Mouse (Mus musculus) kidney, embryonic 14.5 days (tissue): ENCODE measurements around the gene Cpne5. TPM values are rescaled to one million over a fixed set of nuclear protein-coding genes. Genes with fewer than 3 reads are reported as not detected.

Source experiments
- ATAC-seq: fragments of 200-750 bp; cut with Nextera tagmentation; 2 replicates; pipeline ENCODE4 v1.8.0; 2017; ENCODE audit warnings: moderate number of reproducible peaks, mild to moderate bottlenecking, moderate TSS enrichment, moderate library complexity; ENCODE audit not compliant: low FRiP score, low TSS enrichment
- H3K27ac ChIP-seq: fragments of 300-500 bp; sonication (generic); 2 replicates; pipeline ENCODE4 v1.5.1; 2014; ENCODE audit warnings: low read depth, mild to moderate bottlenecking, low read length, moderate library complexity, mixed read lengths
- H3K27me3 ChIP-seq: fragments of 300-500 bp; sonication (generic); 2 replicates; pipeline ENCODE4 v1.6.1; 2014; ENCODE audit warnings: mild to moderate bottlenecking, low read length; ENCODE audit not compliant: control insufficient read depth, insufficient read depth
- H3K36me3 ChIP-seq: fragments of 300-500 bp; sonication (generic); 2 replicates; pipeline ENCODE4 v1.6.1; 2014; ENCODE audit warnings: low read length, mixed read lengths; ENCODE audit not compliant: control insufficient read depth, insufficient read depth
- H3K4me1 ChIP-seq: fragments of 300-500 bp; sonication (generic); 2 replicates; pipeline ENCODE4 v1.6.1; 2014; ENCODE audit warnings: low read length, mixed read lengths; ENCODE audit not compliant: control insufficient read depth, insufficient read depth
- H3K4me2 ChIP-seq: fragments of 300-500 bp; sonication (generic); replicated peaks from 2 replicates; pipeline ENCODE4 v1.6.1; 2014; ENCODE audit warnings: low read depth, mild to moderate bottlenecking, low read length
- H3K4me3 ChIP-seq: fragments of 300-500 bp; sonication (generic); 2 replicates; pipeline ENCODE4 v1.5.1; 2014; ENCODE audit warnings: mild to moderate bottlenecking, low read length
- H3K9ac ChIP-seq: fragments of 300-500 bp; sonication (generic); 2 replicates; pipeline ENCODE4 v1.6.1; 2014; ENCODE audit warnings: low read depth, mild to moderate bottlenecking, low read length, moderate library complexity
- H3K9me3 ChIP-seq: fragments of 300-500 bp; sonication (generic); 2 replicates; pipeline ENCODE4 v1.6.1; 2016; ENCODE audit warnings: low read length; ENCODE audit not compliant: control insufficient read depth
- WGBS: fragments of 180-500 bp; shearing (Covaris S2); extraction: QIAGEN DNeasy Blood & Tissue Kit; methylation state at CpG from one replicate; pipeline ENCODE4 v1.1.7; 2014; 5-methylcytosine and 5-hydroxymethylcytosine counted together
- polyA plus RNA-seq: library from polyadenylated mRNA; unstranded; fragments of >200 nt; fragmentation: Nextera tagmentation; extraction: Ambion mirVana; gene quantifications from 2 replicates; pipeline ENCODE4 v1.2.1, GENCODE M21; 2014

Gene Cpne5
- 11.3 and 12.3 TPM in 2 replicates for polyA plus RNA-seq

DNA sequence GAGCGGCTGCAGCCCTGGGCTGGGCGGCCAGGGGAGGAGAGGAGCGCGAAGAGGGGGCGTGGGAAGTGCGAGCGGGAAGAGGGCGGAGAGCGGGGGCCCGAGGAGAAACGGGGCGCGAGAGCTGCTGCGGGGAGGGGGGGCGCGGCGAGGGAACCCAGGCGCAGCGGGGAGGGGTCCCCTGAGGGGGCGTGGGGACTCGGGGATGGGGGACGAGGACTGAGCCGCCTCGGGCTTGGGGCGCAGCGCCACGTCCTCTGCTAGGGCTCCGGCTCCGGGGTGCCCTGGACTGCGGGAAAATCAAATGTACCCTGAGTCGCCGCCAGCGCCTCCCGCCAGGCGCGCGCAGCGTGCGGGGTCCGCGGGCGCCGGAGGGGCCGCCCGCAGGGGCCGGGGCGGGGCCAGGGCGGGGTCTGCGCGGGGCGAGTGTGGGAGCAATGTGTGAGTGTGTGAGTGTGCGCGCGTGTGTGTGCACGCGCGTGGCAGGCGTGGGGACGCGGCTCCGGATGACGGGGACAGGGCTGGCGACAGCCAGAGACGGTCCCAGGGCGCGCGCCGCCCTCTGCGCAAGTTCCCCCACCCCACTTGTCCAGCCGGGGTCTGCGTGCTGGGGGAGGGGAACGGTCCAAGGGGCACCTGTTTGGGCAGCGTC, at the start of gene Cpne5:
TSS of gene Cpne5 (minus strand) at position 396 of the 649 bp plus-strand sequence.
- Histone ChIP-seq H3K4me1 (peaks cover 10% of the 10 kb centered on the region; the same call in 1 of the 2 replicates), H3K27me3 (peaks cover 24% of the 10 kb centered on the region), H3K4me2 (peak within 1 kb of the TSS; percentile 99), H3K36me3 (no peaks in the 10 kb centered on the region), H3K4me3 (peak within 1 kb of the TSS; percentile 60), H3K27ac (no peak within 1 kb of the TSS), H3K9ac (peak within 1 kb of the TSS; percentile 68), H3K9me3 (no peaks in the 10 kb centered on the region)
- under 1% methylated on average over 52 of the region's 73 CpGs for WGBS
- peak; percentile 43 for ATAC-seq

DNA sequence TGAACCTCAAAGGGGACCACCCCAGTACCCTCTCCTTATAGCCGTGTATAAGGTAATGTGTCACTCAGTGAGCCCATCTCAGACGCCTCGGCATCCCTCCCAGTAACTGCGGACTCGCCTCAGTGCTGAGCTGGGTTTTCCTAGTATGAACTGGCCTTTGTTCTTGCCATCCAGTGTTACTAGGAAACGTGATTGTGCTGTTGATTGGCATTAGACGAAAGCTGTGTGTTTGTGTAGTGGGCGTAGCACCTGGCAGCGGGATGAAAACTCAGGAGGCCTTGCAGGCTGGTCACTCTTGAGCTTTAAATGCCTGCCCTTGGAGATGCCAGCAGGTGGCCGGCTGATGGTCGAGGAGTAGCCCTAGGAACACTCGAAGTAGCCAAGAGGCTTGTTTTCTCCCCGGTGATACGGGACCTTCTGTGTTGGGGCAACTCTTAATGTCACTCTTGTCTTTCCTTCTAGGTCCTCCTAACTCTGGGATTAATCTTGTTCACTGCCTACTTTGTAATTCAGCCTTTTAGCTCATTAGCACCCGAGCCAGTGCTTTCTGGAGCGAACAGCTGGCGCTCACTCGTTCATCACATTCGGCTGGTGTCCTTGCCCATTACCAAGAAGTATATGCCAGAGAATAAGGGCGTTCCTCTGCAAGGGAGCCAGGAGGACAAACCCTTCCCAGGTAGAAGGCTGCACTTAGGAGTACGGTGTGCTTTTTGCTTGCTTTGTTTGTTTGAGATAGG, 44.4 kb upstream of the Cpne5 start:
- Histone ChIP-seq H3K4me1 (no peaks in the 10 kb centered on the region), H3K9me3 (no peaks in the 10 kb centered on the region), H3K36me3 (peaks cover 19% of the 10 kb centered on the region), H3K4me2 (no peak overlapping the region), H3K27me3 (no peaks in the 10 kb centered on the region), H3K27ac (no peak overlapping the region), H3K4me3 (no peak overlapping the region), H3K9ac (no peak overlapping the region)
- no peak for ATAC-seq
- WGBS = 84% methylated on average over 21 of the region's 21 CpGs

DNA sequence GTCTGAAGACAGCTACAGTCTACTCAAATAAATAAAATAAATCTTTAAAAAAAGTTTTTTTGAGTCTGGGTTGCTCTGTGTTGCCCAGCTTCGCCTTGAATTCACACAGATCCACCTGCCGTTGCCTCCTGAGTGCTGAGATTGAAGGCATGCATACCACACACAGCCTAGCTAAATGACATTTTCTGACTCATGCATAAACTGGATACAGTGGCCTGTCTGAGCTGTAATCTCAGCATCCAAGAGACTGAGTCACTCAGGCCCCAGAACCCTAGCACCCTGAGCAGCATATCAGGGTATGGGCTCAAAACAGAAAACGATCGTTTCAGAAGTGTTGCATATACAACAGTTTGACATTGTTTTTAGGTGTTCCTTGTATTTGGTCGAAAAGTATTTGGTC, 43.6 kb upstream of the Cpne5 start:
- ATAC-seq = no peak
- peaks cover 19% of the 10 kb centered on the region for H3K36me3 ChIP-seq
- WGBS = 91% methylated on average over 5 of the region's 5 CpGs
- H3K4me2 ChIP-seq = no peak overlapping the region
- H3K9me3 ChIP-seq = no peaks in the 10 kb centered on the region
- no peaks in the 10 kb centered on the region for H3K27me3 ChIP-seq
- no peaks in the 10 kb centered on the region for H3K4me1 ChIP-seq
- no peak overlapping the region for H3K4me3 ChIP-seq
- no peak overlapping the region for H3K9ac ChIP-seq
- H3K27ac ChIP-seq = no peak overlapping the region

DNA sequence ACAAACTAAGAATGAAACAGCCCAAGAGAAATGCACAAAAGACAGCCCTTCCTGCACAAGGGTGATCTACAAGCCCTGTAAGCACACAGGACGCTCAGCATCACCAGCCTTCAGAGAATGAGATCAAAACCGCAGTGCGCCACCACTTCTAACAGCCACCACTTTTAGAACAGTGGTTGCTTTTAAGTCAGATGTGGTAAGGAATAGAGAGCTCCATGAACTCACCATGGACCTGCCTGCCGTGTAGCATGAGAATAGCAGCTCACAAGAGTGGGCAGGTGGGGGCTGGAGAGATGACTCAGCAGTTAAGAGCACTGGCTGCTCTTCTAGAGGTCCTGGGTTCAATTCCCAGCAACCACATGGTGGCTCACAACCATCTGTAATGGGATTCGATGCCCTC, 42.5 kb upstream of the Cpne5 start:
- Histone ChIP-seq H3K9ac (no peak overlapping the region), H3K9me3 (no peaks in the 10 kb centered on the region), H3K4me3 (no peak overlapping the region), H3K27ac (no peak overlapping the region), H3K4me2 (no peak overlapping the region), H3K4me1 (no peaks in the 10 kb centered on the region), H3K36me3 (peaks cover 19% of the 10 kb centered on the region), H3K27me3 (no peaks in the 10 kb centered on the region)
- WGBS = 93% methylated on average over 5 of the region's 5 CpGs
- no peak for ATAC-seq

DNA sequence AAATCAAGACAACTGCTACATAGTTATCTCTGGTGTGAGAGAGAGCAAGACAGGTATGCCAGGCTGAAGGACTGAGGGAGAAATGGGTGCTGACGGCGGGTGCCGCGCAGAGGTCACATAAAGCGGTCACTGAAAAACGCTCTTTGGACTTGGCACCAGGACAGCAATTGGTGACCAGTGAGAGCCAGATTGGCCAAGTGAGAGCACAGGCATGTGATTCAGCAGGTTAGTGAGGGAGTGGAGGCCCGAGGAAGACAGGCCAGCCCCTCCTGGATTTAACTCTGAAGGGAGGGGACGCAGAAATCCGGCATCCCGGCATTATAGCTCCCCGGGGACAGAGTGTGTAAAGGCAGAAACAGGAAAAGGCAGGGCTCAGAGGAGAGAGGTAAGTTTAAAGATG, 35.9 kb upstream of the Cpne5 start:
- Histone ChIP-seq H3K36me3 (0 out of 2 replicates have a peak, but pooled peaks cover under 1% of the 10 kb centered on the region), H3K9me3 (no peaks in the 10 kb centered on the region), H3K4me3 (no peak overlapping the region), H3K9ac (no peak overlapping the region), H3K4me1 (peaks cover 5% of the 10 kb centered on the region), H3K27ac (no peak overlapping the region), H3K4me2 (no peak overlapping the region), H3K27me3 (no peaks in the 10 kb centered on the region)
- ATAC-seq = no peak
- WGBS = 70% methylated on average over 11 of the region's 11 CpGs

DNA sequence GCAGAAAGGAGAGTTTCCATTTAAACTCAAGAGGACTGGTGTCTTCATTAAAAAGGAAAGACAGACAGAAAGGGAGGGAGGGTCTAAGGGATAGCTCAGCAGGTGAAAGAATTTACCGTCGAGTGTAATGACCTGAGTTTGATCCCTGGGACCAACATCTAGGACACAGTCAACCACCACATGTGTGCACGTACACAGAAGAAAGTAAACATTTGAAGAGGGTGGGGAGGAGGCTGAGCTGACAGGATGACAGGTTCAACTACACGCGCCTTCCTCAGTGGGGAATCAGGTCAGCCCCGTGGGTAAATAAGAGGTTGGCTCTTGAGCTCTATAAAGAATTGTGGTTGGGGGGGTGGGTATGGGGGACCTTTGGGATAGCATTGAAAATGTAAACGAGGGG, 35.2 kb upstream of the Cpne5 start:
- 79% methylated on average over 7 of the region's 7 CpGs for WGBS
- no peak overlapping the region for H3K27ac ChIP-seq
- no peak for ATAC-seq
- H3K36me3 ChIP-seq = no peaks in the 10 kb centered on the region
- no peak overlapping the region for H3K9ac ChIP-seq
- H3K9me3 ChIP-seq = no peaks in the 10 kb centered on the region
- no peaks in the 10 kb centered on the region for H3K27me3 ChIP-seq
- H3K4me1 ChIP-seq = peaks cover 6% of the 10 kb centered on the region
- no peak overlapping the region for H3K4me3 ChIP-seq
- no peak overlapping the region for H3K4me2 ChIP-seq

DNA sequence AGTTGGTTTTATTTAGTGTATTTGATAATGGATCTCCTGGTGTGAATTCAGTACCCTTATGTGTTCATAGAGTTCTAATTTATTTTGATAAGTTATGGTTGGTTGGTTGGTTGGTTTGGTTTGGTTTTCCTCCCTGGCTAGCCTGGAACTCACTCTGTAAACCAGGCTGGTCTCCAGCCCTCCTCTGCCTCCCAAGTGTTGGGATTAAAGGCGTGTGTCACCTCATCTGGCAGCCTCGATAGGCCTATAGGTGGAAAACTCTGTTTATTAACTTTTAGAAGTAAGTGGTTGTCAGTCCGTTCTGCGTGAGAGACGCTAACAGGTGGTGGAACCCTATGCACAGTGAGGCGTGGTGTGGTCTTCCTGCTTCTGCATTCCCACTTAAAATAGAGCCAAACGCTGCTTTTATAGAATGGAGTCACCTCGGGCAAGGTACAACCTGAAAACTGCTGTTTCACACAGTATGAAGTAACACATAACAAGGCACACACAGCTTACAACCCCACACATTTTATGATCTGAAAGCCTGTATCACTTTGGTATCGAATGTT, 32.3 kb upstream of the Cpne5 start:
- ATAC-seq = no peak
- H3K9ac ChIP-seq = no peak overlapping the region
- no peaks in the 10 kb centered on the region for H3K27me3 ChIP-seq
- H3K36me3 ChIP-seq = no peaks in the 10 kb centered on the region
- H3K4me1 ChIP-seq = peaks cover 11% of the 10 kb centered on the region
- H3K9me3 ChIP-seq = no peaks in the 10 kb centered on the region
- no peak overlapping the region for H3K4me3 ChIP-seq
- WGBS = 88% methylated on average over 9 of the region's 9 CpGs
- H3K4me2 ChIP-seq = no peak overlapping the region
- H3K27ac ChIP-seq = no peak overlapping the region

DNA sequence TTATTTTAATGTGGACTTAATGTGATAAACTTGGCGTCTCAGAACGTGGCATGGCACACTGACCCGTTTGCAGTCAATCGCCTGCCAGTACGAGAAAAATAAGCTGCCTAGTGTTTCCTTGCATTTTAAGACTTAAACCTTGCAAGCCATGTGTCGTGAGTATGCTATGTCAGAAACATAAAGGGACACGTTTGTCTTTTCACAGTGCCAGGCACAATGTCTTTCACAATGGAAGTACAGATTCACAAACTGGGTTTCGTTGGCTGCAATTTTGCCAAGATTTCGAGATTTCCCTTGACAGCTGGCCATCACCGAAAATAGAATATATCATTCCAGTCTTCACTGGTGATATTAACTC, 31.4 kb upstream of the Cpne5 start:
- no peaks in the 10 kb centered on the region for H3K9me3 ChIP-seq
- no peaks in the 10 kb centered on the region for H3K36me3 ChIP-seq
- H3K4me2 ChIP-seq = peak overlapping the region; percentile 61
- ATAC-seq = no peak
- peak overlapping the region; percentile 91 for H3K27ac ChIP-seq
- peaks cover 18% of the 10 kb centered on the region for H3K4me1 ChIP-seq
- H3K27me3 ChIP-seq = no peaks in the 10 kb centered on the region
- H3K9ac ChIP-seq = peak overlapping the region; percentile 96
- peak overlapping the region; percentile 89 for H3K4me3 ChIP-seq
- 23% methylated on average over 10 of the region's 10 CpGs for WGBS
